Mouse (Mus musculus): ENCODE measurements around the gene Tub.

DNA sequence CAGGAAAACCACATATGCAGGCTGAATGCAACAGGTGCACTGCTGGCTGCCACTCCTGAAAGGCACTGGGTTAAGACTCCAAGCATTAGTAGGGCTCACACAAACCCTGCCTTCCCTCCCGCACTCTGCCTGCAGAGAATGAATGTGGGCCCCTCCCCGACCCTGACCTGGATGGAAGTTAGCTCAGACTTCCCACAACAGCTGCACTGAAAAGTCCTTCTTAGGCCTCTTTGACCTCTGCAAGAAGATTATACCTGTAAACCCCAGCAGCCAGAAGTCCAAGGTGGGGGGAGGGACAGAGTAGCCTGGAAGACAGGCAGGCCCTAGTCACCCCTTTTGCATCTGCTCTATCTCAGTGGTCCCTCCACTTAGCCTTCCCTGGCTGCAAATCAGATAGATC is 837 bp upstream of the Tub start:
- TF ChIP-seq CTCF (IDR thresholded peaks at IDR 0.05; ENCODE audit: control insufficient read depth, insufficient read depth, insufficient read length): no peak
- TF ChIP-seq USF1 (IDR thresholded peaks at IDR 0.05; ENCODE audit: low read depth): no peak
- no peak for TF ChIP-seq MAX (IDR thresholded peaks at IDR 0.05)
- TF ChIP-seq CEBPB (IDR thresholded peaks at IDR 0.05; ENCODE audit: low read depth): no peak
- no peak for TF ChIP-seq FOSL1 (IDR thresholded peaks at IDR 0.05; ENCODE audit: insufficient read depth, low read length, poor library complexity, severe bottlenecking)
- no peak for TF ChIP-seq MYOD1 (IDR thresholded peaks at IDR 0.05; ENCODE audit: control insufficient read depth, insufficient read length, low read depth)

Data from C2C12 (cell line).